10 mouse cellular contexts compared by ENCODE assay signal in genomic region chr1:172456001-172456677, GRCm38 (mm10). TPM values are rescaled to one million over a fixed set of nuclear protein-coding genes. Genes with fewer than 3 reads are reported as not detected.
A peak's percentile ranks its signal among the peaks of the same experiment; 100 is the strongest.
DNase-seq lines count a peak whose midpoint lies in the region; ATAC-seq and TF ChIP-seq lines count a peak whose summit lies in the region.
"Had no signal": no experiment of that assay in that cellular context is flagged by ENCODE, and none has a peak within 500 bp of the region (broad histone marks: within the 10 kb centered on the region; RNA-seq: fewer than 3 reads in every experiment).

No protein-coding gene starts in this region.

- H3K4me1 ChIP-seq in heart, embryonic 10.5 days, result peaks cover 4% of the 10 kb centered on the region; the same call in 1 of the 2 replicates
- H3K4me1 ChIP-seq in E14TG2a.4 (replicated peaks; ENCODE audit: low read depth, low read length), result peaks cover 41% of the 10 kb centered on the region
- H3K4me1 ChIP-seq in hindbrain, embryonic 14.5 days (replicated peaks; ENCODE audit: control insufficient read depth, insufficient read depth, low read length), result no peaks in the 10 kb centered on the region

- H3K4me3 ChIP-seq in heart, embryonic 10.5 days, result no peak overlapping the region
- peak overlapping the region; percentile 55 for H3K4me3 ChIP-seq in E14TG2a.4 (replicated peaks; ENCODE audit: low read length)
- no peak overlapping the region for H3K4me3 ChIP-seq in hindbrain, embryonic 14.5 days (replicated peaks; ENCODE audit: low read length)
- H3K4me3 ChIP-seq: embryonic facial prominence, embryonic 13.5 days had no signal

- H3K4me2 ChIP-seq in hindbrain, embryonic 14.5 days (replicated peaks), result no peak overlapping the region
- H3K4me2 ChIP-seq: embryonic facial prominence, embryonic 13.5 days had no signal

- H3K27ac ChIP-seq in heart, embryonic 10.5 days, result no peak overlapping the region
- H3K27ac ChIP-seq in hindbrain, embryonic 14.5 days, result no peak overlapping the region
- H3K27ac ChIP-seq: embryonic facial prominence, embryonic 13.5 days had no signal

- peak; percentile 91 for ATAC-seq in granulocyte monocyte progenitor cell, adult 5-6 weeks (replicated peaks; ENCODE audit: poor library complexity, severe bottlenecking)
- ATAC-seq in hindbrain, embryonic 14.5 days (ENCODE audit: low FRiP score), result no peak

- H3K27me3 ChIP-seq in heart, embryonic 10.5 days (ENCODE audit: insufficient read depth, poor library complexity, severe bottlenecking), result no peaks in the 10 kb centered on the region
- H3K27me3 ChIP-seq in E14TG2a.4 (ENCODE audit: insufficient read depth, low read length), result no peaks in the 10 kb centered on the region
- H3K27me3 ChIP-seq in hindbrain, embryonic 14.5 days (ENCODE audit: control insufficient read depth, insufficient read depth, low read length), result no peaks in the 10 kb centered on the region
- H3K27me3 ChIP-seq: embryonic facial prominence, embryonic 13.5 days had no signal

- TF ChIP-seq CTCF in E14TG2a.4 (conservative IDR thresholded peaks at IDR 0.05; ENCODE audit: low read length), result no peak

- H3K36me3 ChIP-seq in heart, embryonic 10.5 days, result no peaks in the 10 kb centered on the region
- H3K36me3 ChIP-seq in E14TG2a.4 (ENCODE audit: insufficient read depth, low read length), result no peaks in the 10 kb centered on the region
- no peaks in the 10 kb centered on the region for H3K36me3 ChIP-seq in hindbrain, embryonic 14.5 days (replicated peaks; ENCODE audit: control insufficient read depth, insufficient read depth)
- H3K36me3 ChIP-seq: embryonic facial prominence, embryonic 13.5 days had no signal

- no peak overlapping the region for H3K9ac ChIP-seq in hindbrain, embryonic 14.5 days
- H3K9ac ChIP-seq: embryonic facial prominence, embryonic 13.5 days had no signal

- WGBS in heart, embryonic 10.5 days, result 61% methylated on average over 7 of the region's 7 CpGs
- 70% methylated on average over 7 of the region's 7 CpGs for WGBS in hindbrain, embryonic 14.5 days

- DNase-seq in heart, adult 11 months, result peak; percentile 98
- DNase-seq in heart, embryonic 10.5 days (ENCODE audit: low spot score), result no peak
- DNase-seq in lung, postnatal 25 days (ENCODE audit: low spot score), result peak; percentile 52
- DNase-seq in cerebellum, adult 11 months, result no peak
- DNase-seq in hindbrain, embryonic 14.5 days (ENCODE audit: low spot score), result no peak
- no peak for DNase-seq in urinary bladder, postnatal 25 days (ENCODE audit: low spot score)
- DNase-seq: adrenal gland, adult 8-10 months had no signal

- no peaks in the 10 kb centered on the region for H3K9me3 ChIP-seq in heart, embryonic 10.5 days
- peaks cover 3% of the 10 kb centered on the region; the same call in 1 of the 2 replicates for H3K9me3 ChIP-seq in E14TG2a.4 (ENCODE audit: low read length)
- no peaks in the 10 kb centered on the region for H3K9me3 ChIP-seq in hindbrain, embryonic 14.5 days (ENCODE audit: control insufficient read depth, low read length)
- H3K9me3 ChIP-seq: embryonic facial prominence, embryonic 13.5 days had no signal

RNA-seq across cellular contexts. Expression of gene Slamf9, which starts 19.0 kb away (rescaled TPM):
- 0.92 and 1.1 TPM in 2 replicates for polyA plus RNA-seq in heart, embryonic 10.5 days (2016; fragmentation: Nextera tagmentation; extraction: Ambion mirVana)
- not detected in 2 replicates for total RNA-seq in granulocyte monocyte progenitor cell, adult 5-6 weeks (2014; fragmentation: Nextera tagmentation)
- total RNA-seq in granulocyte monocyte progenitor cell, adult 5-6 weeks (2017), result 0.26 TPM in 1 of 2 replicates, not detected in the other
- polyA plus RNA-seq in hindbrain, embryonic 14.5 days (2014; fragmentation: Nextera tagmentation; extraction: Ambion mirVana), result 0.15 and 0.26 TPM in 2 replicates
- polyA plus RNA-seq: embryonic facial prominence, embryonic 13.5 days had no signal

RNA-seq across cellular contexts. Expression of gene Igsf9, which starts 25.4 kb away (rescaled TPM):
- 13.7 and 37.5 TPM in 2 replicates for polyA plus RNA-seq in heart, embryonic 10.5 days (2016; fragmentation: Nextera tagmentation; extraction: Ambion mirVana)
- not detected in 2 replicates for total RNA-seq in granulocyte monocyte progenitor cell, adult 5-6 weeks (2014; fragmentation: Nextera tagmentation)
- not detected in 2 replicates for total RNA-seq in granulocyte monocyte progenitor cell, adult 5-6 weeks (2017)
- polyA plus RNA-seq in hindbrain, embryonic 14.5 days (2014; fragmentation: Nextera tagmentation; extraction: Ambion mirVana), result 27.6 and 28.5 TPM in 2 replicates

RNA-seq across cellular contexts. Expression of gene Tagln2, which starts 43.7 kb away (rescaled TPM):
- polyA plus RNA-seq in heart, embryonic 10.5 days (2016; fragmentation: Nextera tagmentation; extraction: Ambion mirVana), result 276 and 315 TPM in 2 replicates
- total RNA-seq in granulocyte monocyte progenitor cell, adult 5-6 weeks (2014; fragmentation: Nextera tagmentation), result 629 and 731 TPM in 2 replicates
- 281 and 350 TPM in 2 replicates for total RNA-seq in granulocyte monocyte progenitor cell, adult 5-6 weeks (2017)
- polyA plus RNA-seq in hindbrain, embryonic 14.5 days (2014; fragmentation: Nextera tagmentation; extraction: Ambion mirVana), result 53.0 and 62.6 TPM in 2 replicates

Comparison
In these comparisons a context has a peak if more than half of its experiments do, and no peak if none do; other contexts are left out.
1. DNase-seq: peak in heart, adult 11 months (single experiment) and lung, postnatal 25 days (single experiment); none in heart, embryonic 10.5 days (single experiment), cerebellum, adult 11 months (single experiment), hindbrain, embryonic 14.5 days (single experiment) and urinary bladder, postnatal 25 days (single experiment).